Mouse (Mus musculus) megakaryocyte progenitor cell, adult 5-6 weeks (primary cell): ENCODE results near the gene E130309D02Rik. TPM values are rescaled to one million over a fixed set of nuclear protein-coding genes. Genes with fewer than 3 reads are reported as not detected.

Experiments used
- ATAC-seq: replicated peaks from 2 replicates; pipeline ENCODE4 v1.8.0; 2016; ENCODE audit warnings: mild to moderate bottlenecking, moderate TSS enrichment, inconsistent platforms; ENCODE audit not compliant: poor library complexity
- total RNA-seq, 2 experiments: library from RNA; stranded (forward) in 1 of 2; stranded (reverse) in 1 of 2; fragments of 157-497, 149-512 nt in 1 of 2; fragments of 200-1000 nt in 1 of 2; gene quantifications; 2 replicates each; pipeline versions ENCODE4 v1.2.3 to v1.2.4; 2015 to 2017

The E130309D02Rik gene
- total RNA-seq, 2 experiments from 2014 or later = 23.8 to 41.5 TPM

- peak; percentile 72 for ATAC-seq
Observed at GRCm38 (mm10) chr5:143311886-143312285, 3.3 kb downstream of the E130309D02Rik start.

- ATAC-seq = no peak
Observed at GRCm38 (mm10) chr5:143309916-143310315, 5.2 kb downstream of the E130309D02Rik start.

- ATAC-seq = no peak
Observed at GRCm38 (mm10) chr5:143308825-143309224, 6.3 kb downstream of the E130309D02Rik start.

- ATAC-seq = no peak
Observed at GRCm38 (mm10) chr5:143304251-143304650, 10.9 kb downstream of the E130309D02Rik start.

- peak; percentile 77 for ATAC-seq
Observed at GRCm38 (mm10) chr5:143301296-143301695, 13.9 kb downstream of the E130309D02Rik start.

- peak; percentile 52 for ATAC-seq
Observed at GRCm38 (mm10) chr5:143299686-143300085, 15.5 kb downstream of the E130309D02Rik start.

- no peak for ATAC-seq
Observed at GRCm38 (mm10) chr5:143298391-143298790, 16.8 kb downstream of the E130309D02Rik start.

- no peak for ATAC-seq
Observed at GRCm38 (mm10) chr5:143297986-143298385, 17.2 kb downstream of the E130309D02Rik start.

- ATAC-seq = no peak
Observed at GRCm38 (mm10) chr5:143295330-143295729, 19.8 kb downstream of the E130309D02Rik start.

- ATAC-seq = no peak
Observed at GRCm38 (mm10) chr5:143294862-143295261, 20.3 kb downstream of the E130309D02Rik start.

- ATAC-seq = no peak
Observed at GRCm38 (mm10) chr5:143293404-143293803, 21.8 kb downstream of the E130309D02Rik start, which contains the start of gene Zfp853. Zfp853 (minus strand) TSS chr5:143293623.

GRCm38 (mm10) chr5:143292879-143293278, 22.3 kb downstream of the E130309D02Rik start:
- no peak for ATAC-seq

GRCm38 (mm10) chr5:143289299-143289698, 25.9 kb downstream of the E130309D02Rik start:
- ATAC-seq = no peak

- ATAC-seq = peak; percentile 54
Observed at GRCm38 (mm10) chr5:143288378-143288911, 26.7 kb downstream of the E130309D02Rik start.

- ATAC-seq = peak; percentile 54
Observed at GRCm38 (mm10) chr5:143287774-143288328, 27.3 kb downstream of the E130309D02Rik start.

- peak; percentile 56 for ATAC-seq
Observed at GRCm38 (mm10) chr5:143284762-143285161, 30.4 kb downstream of the E130309D02Rik start.

GRCm38 (mm10) chr5:143279247-143279646, 35.9 kb downstream of the E130309D02Rik start:
- ATAC-seq = no peak

GRCm38 (mm10) chr5:143275761-143276160, 39.4 kb downstream of the E130309D02Rik start:
- no peak for ATAC-seq

- peak; percentile 73 for ATAC-seq
Observed at GRCm38 (mm10) chr5:143272540-143273330, 42.4 kb downstream of the E130309D02Rik start.

- peak; percentile 52 for ATAC-seq
Observed at GRCm38 (mm10) chr5:143272108-143272507, 43.1 kb downstream of the E130309D02Rik start.

- no peak for ATAC-seq
Observed at GRCm38 (mm10) chr5:143271642-143272041, 43.5 kb downstream of the E130309D02Rik start.

- ATAC-seq = no peak
Observed at GRCm38 (mm10) chr5:143270151-143270519, 45.0 kb downstream of the E130309D02Rik start.
